Mouse (Mus musculus) thymus, adult 2 months (tissue): ENCODE results near the gene Acsm1.

ENCODE experiments used
- CTCF ChIP-seq: fragments of 200-500 bp; IDR thresholded peaks from 2 replicates; pipeline ENCODE4 v1.5.1; 2012; ENCODE audit warnings: mild to moderate bottlenecking, control low read depth, low read length, moderate library complexity, borderline replicate concordance; ENCODE audit not compliant: control insufficient read depth, poor library complexity, insufficient read depth; ENCODE audit errors: extremely low read depth
- POLR2A ChIP-seq: fragments of 200-500 bp; IDR thresholded peaks from 2 replicates; pipeline ENCODE4 v1.6.1; 2012; ENCODE audit warnings: mild to moderate bottlenecking, low read length, control low read depth, moderate library complexity; ENCODE audit not compliant: control insufficient read depth, poor library complexity, insufficient read depth; ENCODE audit errors: extremely low read depth

GRCm38 (mm10) chr7:119673465-119673864 is 66.6 kb downstream of the Acsm1 start:
- no peak for TF ChIP-seq CTCF
- TF ChIP-seq POLR2A, result no peak
